Mouse (Mus musculus): ENCODE measurements at regions not wholly inside any gene's neighbourhood (a gene's known extent, or its start where the extent isn't known, plus 50 kb on each side); places are given as distances from the start of the nearest gene placed in this dataset.
"Not testable (repeated sequence)": the region's sequence is repeated elsewhere in the genome, so short reads cannot be mapped to it uniquely, and the experiment has no call there.

DNA sequence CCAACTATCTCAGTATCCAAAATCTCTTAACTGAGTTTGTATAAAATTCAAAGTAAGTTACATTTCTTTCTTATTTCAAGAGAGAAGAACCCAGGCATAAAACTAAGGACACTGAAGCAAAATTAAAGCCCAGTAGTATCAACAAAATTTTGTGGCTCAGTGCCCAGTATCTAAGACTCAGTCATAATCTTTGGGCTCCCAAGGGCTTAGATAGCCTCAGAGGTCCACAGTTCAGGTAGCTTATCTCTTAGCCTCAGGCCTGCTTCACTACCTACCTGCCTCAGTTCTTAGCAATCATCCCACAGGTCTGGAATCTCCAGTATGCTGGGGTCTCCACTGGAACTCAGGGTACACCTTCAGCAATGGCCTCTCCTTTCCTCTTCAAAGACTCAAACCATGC is 835.6 kb upstream of the Olfr1507 start:
- not testable (repeated sequence) for TF ChIP-seq POLR2A (IDR thresholded peaks at IDR 0.05; ENCODE audit: control insufficient read depth, low read depth, low read length); CTCF (IDR thresholded peaks at IDR 0.05; ENCODE audit: control insufficient read depth, insufficient read depth, insufficient replicate concordance, low read depth, low read length)

Data from testis, adult 2 months (tissue).